Mouse (Mus musculus) bone marrow, adult 2 months (tissue): ENCODE measurements around the gene Trir.

Experiments
- CTCF ChIP-seq: fragments of 200-500 bp; IDR thresholded peaks from 2 replicates; pipeline ENCODE4 v1.5.1; 2011; ENCODE audit warnings: low read length, control low read depth; ENCODE audit not compliant: control insufficient read depth, insufficient read depth
- POLR2A ChIP-seq: fragments of 200-500 bp; IDR thresholded peaks from 2 replicates; pipeline ENCODE4 v1.6.1; 2011; ENCODE audit warnings: low read depth, mild to moderate bottlenecking, control low read depth, low read length, borderline replicate concordance; ENCODE audit not compliant: control insufficient read depth

DNA sequence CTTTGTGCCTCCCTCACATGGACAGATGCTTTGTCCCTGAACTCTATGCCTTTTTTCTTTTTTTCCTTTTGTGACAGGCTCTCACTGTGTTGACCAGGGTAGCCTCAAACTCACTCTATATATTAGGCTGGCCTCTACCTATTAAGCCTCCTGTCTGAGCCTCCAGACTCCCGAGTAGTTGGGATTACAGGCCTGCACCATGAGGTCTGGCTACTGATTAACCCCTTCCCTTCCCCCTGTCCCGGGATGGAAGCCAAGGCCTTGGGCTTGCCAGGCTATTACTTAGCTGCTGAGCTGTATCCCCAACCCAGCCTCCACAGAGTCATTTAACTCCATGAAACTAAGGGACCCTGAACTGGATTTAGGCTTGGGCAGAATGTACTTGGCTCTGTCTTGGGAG lies 38.6 kb downstream of the Trir start:
- TF ChIP-seq CTCF (no peak), POLR2A (no peak)
